Mouse (Mus musculus) ES-Bruce4 (cell line): Measurements from ENCODE around the gene Musk. TPM values are rescaled to one million over a fixed set of nuclear protein-coding genes. Genes with fewer than 3 reads are reported as not detected.

Source experiments
- H3K27ac ChIP-seq: 2 replicates; pipeline ENCODE4 v1.5.1; 2012; ENCODE audit warnings: low read length, inconsistent platforms; ENCODE audit not compliant: insufficient read depth
- H3K27me3 ChIP-seq: 2 replicates; pipeline ENCODE4 v1.6.1; 2012; ENCODE audit warnings: mild to moderate bottlenecking, low read length, inconsistent platforms; ENCODE audit not compliant: control insufficient read depth, poor library complexity, insufficient read depth, severe bottlenecking
- H3K36me3 ChIP-seq: 2 replicates; pipeline ENCODE4 v1.6.1; 2012; ENCODE audit warnings: inconsistent platforms, mild to moderate bottlenecking, low read length, moderate library complexity; ENCODE audit not compliant: control insufficient read depth, poor library complexity, insufficient read depth, severe bottlenecking
- H3K4me1 ChIP-seq: one replicate; pipeline ENCODE4 v1.8.1; 2011; ENCODE audit warnings: low read length; ENCODE audit not compliant: control insufficient read depth, insufficient read depth
- H3K4me3 ChIP-seq: 2 replicates; pipeline ENCODE4 v1.5.1; 2011; ENCODE audit warnings: low read depth, mild to moderate bottlenecking, low read length
- H3K9ac ChIP-seq: 2 replicates; pipeline ENCODE4 v1.6.1; 2012; ENCODE audit warnings: low read depth, mild to moderate bottlenecking, inconsistent platforms; ENCODE audit not compliant: poor library complexity, severe bottlenecking
- H3K9me3 ChIP-seq: replicated peaks from 2 replicates; pipeline ENCODE4 v1.6.1; 2012; ENCODE audit warnings: mild to moderate bottlenecking, low read length, inconsistent platforms; ENCODE audit not compliant: control insufficient read depth, poor library complexity, insufficient read depth, severe bottlenecking
- CTCF ChIP-seq: IDR thresholded peaks from one replicate; pipeline ENCODE4 v1.8.1; 2011; ENCODE audit warnings: low read depth, low read length
- EP300 ChIP-seq: IDR thresholded peaks from 2 replicates; pipeline ENCODE4 v1.6.1; 2011; ENCODE audit warnings: low read depth, low read length; ENCODE audit not compliant: insufficient read depth
- POLR2A ChIP-seq: IDR thresholded peaks from one replicate; pipeline ENCODE4 v1.8.1; 2011; ENCODE audit warnings: low read length; ENCODE audit not compliant: insufficient read depth
- polyA plus RNA-seq: library from polyadenylated mRNA; stranded (reverse); fragments of >200 nt; gene quantifications from 2 replicates; pipeline ENCODE4 v1.2.4, GENCODE M21; 2011; ENCODE audit warnings: low read depth; ENCODE audit not compliant: missing spikeins, insufficient read depth, insufficient read length

Gene Musk
- polyA plus RNA-seq, 1 experiment, result not detected

DNA sequence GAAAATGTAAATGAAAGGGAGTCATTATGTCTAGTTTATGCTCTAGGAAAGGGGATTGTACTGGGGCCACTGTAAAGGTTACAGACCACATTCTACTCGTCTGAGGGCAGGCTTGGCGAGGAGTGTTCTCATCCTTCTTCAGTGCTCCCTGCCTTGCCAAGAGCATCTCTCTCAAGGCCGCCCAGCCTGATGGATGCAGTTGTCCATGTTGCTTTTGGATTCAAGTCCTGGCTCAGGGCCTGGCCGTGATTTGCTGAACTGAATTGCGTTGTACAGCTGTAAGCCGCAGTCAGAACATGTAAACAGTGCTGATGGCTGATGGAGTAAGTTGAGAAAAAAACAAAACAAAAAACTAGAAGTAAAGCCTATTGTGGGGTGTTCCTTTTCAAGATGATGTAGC lies 7.4 kb upstream of the Musk start:
- H3K9ac ChIP-seq, result no peak overlapping the region
- no peaks in the 10 kb centered on the region for H3K9me3 ChIP-seq
- no peak for TF ChIP-seq EP300
- no peak for TF ChIP-seq POLR2A
- no peak for TF ChIP-seq CTCF
- no peaks in the 10 kb centered on the region for H3K27me3 ChIP-seq
- no peak overlapping the region for H3K4me3 ChIP-seq
- no peaks in the 10 kb centered on the region for H3K36me3 ChIP-seq
- no peaks in the 10 kb centered on the region for H3K4me1 ChIP-seq
- H3K27ac ChIP-seq, result no peak overlapping the region

DNA sequence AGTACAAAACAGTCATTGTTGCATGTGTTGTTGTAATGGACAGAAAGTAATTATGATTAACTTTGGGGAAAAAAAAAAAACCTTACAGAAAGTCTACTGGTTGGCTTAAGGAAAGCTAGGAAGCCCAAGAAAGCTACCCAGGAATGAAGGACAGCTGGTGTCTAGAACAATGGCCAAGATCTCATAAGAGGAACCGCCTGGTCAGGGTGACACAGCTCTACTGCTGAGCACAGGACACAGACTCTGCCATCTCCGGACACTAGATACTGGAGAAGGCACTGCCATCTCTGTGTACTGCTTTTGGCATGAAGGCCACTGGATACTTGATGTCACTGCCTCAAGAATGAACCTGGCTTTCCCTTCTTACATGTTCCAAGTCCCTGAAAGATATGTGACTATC lies 5.6 kb upstream of the Musk start:
- TF ChIP-seq POLR2A (no peak), CTCF (no peak), EP300 (no peak)
- H3K9me3 ChIP-seq, result no peaks in the 10 kb centered on the region
- no peaks in the 10 kb centered on the region for H3K4me1 ChIP-seq
- H3K9ac ChIP-seq, result no peak overlapping the region
- H3K36me3 ChIP-seq, result no peaks in the 10 kb centered on the region
- no peak overlapping the region for H3K27ac ChIP-seq
- H3K27me3 ChIP-seq, result no peaks in the 10 kb centered on the region
- no peak overlapping the region for H3K4me3 ChIP-seq

DNA sequence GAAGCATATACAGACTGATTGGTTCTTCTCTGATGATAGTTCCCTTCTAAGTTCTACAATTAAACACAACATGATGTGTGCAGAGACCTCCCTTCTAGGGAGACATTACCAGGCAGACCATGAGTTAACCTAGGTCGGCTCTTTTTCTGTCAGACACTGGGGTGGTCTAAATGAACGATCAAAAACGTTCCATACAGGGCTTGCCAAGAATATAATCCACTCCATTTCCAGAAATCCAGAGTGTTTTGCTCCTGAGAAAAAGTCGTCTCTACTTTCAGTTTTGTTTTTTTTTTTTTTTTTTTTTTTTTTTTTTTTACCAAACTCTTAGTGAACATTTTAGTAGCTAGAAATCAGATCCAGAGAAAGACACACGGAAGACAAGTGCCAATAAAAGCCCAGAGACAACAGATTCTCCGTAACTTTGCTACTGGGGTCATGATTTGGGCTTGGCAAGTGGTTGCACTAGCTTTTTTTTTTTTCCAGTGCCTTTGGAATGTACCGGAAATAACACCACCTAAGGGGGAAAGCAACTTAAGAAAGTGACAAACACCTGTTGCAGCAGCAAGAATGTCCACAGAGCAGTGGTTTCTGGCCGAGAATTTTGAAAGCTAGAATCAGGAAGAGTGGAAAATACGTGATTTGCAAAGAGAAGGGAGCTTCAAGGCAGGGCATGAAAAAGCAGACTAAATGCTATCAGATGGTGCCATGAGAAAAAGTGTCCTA lies 769 bp downstream of the Musk start:
- no peak overlapping the region for H3K4me3 ChIP-seq
- no peaks in the 10 kb centered on the region; the same call in 1 of the 2 replicates for H3K27me3 ChIP-seq
- no peak overlapping the region for H3K9ac ChIP-seq
- H3K4me1 ChIP-seq, result no peaks in the 10 kb centered on the region
- no peaks in the 10 kb centered on the region for H3K9me3 ChIP-seq
- TF ChIP-seq CTCF (no peak), POLR2A (no peak), EP300 (no peak)
- no peak overlapping the region for H3K27ac ChIP-seq
- no peaks in the 10 kb centered on the region for H3K36me3 ChIP-seq

DNA sequence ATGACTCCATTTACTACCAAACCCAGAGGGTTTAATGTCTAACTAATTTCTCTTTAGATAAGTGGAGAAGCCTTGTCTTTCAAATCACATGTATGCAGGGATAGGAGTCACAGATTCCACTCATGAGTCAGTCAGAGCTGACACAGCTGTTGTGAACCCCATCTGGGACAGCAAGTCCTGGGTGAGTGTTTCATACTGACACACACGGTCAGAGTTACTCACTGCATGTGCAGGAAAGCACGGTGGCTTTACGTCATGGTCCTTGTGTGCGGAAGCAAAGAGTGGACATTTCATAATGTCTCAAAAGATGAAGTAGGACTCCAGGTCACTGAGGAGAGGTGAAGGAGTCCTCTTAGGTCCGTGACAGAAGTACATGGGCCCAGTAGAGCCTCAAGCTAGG lies 3.0 kb downstream of the Musk start:
- H3K27me3 ChIP-seq, result no peaks in the 10 kb centered on the region; the same call in 1 of the 2 replicates
- TF ChIP-seq EP300 (no peak), POLR2A (no peak), CTCF (no peak)
- no peak overlapping the region for H3K9ac ChIP-seq
- H3K9me3 ChIP-seq, result no peaks in the 10 kb centered on the region
- no peaks in the 10 kb centered on the region for H3K4me1 ChIP-seq
- H3K4me3 ChIP-seq, result no peak overlapping the region
- no peaks in the 10 kb centered on the region for H3K36me3 ChIP-seq
- H3K27ac ChIP-seq, result no peak overlapping the region

DNA sequence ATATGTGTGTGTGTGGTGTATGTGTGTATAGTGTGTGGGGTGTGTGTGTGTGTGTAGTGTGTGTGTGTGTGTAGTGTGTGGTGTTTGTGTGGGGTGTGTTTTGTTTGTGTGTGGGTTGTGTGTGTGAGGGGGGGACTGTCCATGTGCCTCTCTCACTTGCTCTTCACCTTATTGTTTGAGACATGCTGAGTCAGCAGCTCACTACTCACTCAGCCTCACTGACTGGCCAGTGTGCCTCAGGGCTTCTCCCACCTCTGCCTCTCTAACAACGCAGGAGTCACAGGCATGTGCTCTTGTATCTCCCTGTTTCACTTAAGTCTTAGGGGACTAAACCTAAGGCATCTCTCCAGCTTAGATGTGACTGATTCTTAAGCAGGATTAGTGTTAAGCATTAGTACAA lies 6.1 kb downstream of the Musk start:
- Histone ChIP-seq H3K27ac (no peak overlapping the region), H3K9ac (no peak overlapping the region), H3K4me1 (no peaks in the 10 kb centered on the region), H3K27me3 (no peaks in the 10 kb centered on the region), H3K4me3 (no peak overlapping the region), H3K9me3 (no peaks in the 10 kb centered on the region), H3K36me3 (no peaks in the 10 kb centered on the region)
- TF ChIP-seq POLR2A (no peak), EP300 (no peak), CTCF (no peak)

DNA sequence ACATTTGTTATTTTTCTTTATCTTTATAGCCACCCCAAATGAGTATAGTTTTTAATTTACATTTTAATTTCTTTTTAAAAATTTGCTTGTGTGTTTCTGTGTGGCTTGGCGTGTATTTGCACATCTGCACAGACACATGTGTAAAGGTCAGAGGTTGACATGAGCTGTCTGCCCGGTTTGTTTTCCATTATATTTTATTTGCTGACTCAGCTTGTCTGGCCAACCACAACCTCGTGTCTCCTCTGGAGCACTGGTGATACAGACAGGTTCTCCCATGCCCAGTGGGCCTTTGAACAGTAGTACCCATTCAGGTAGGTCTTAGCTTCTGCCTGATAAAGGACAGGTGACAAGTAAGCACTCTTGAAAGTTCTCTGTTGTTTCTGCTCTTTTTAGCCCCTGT lies 7.3 kb downstream of the Musk start:
- no peaks in the 10 kb centered on the region for H3K27me3 ChIP-seq
- no peak overlapping the region for H3K27ac ChIP-seq
- no peaks in the 10 kb centered on the region for H3K36me3 ChIP-seq
- H3K9me3 ChIP-seq, result no peaks in the 10 kb centered on the region
- H3K4me1 ChIP-seq, result no peaks in the 10 kb centered on the region
- H3K9ac ChIP-seq, result no peak overlapping the region
- TF ChIP-seq POLR2A (no peak), CTCF (no peak), EP300 (no peak)
- H3K4me3 ChIP-seq, result no peak overlapping the region

DNA sequence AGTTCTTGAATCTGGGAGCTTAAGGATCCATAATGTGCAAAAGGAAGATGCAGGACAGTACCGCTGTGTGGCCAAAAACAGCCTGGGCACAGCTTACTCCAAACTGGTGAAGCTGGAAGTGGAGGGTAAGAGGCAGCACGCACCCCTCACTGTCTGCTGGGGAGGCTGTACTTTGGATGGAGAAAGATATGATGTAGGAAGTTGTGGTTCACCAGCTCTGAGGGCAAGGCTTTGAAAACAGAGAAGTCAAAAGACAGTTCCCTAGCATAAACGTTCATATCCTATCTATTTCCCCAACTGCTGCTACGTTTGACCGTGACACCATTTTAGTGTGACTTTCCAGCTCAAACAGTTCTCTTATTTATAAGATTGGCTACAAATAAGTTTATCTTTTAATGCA lies 18.1 kb downstream of the Musk start:
- Histone ChIP-seq H3K36me3 (no peaks in the 10 kb centered on the region), H3K4me1 (no peaks in the 10 kb centered on the region), H3K9ac (no peak overlapping the region), H3K4me3 (no peak overlapping the region), H3K9me3 (no peaks in the 10 kb centered on the region), H3K27ac (no peak overlapping the region), H3K27me3 (no peaks in the 10 kb centered on the region)
- TF ChIP-seq POLR2A (no peak), EP300 (no peak), CTCF (no peak)
